Mouse (Mus musculus) limb, embryonic 15.5 days (tissue): ENCODE data around the gene Arhgef25. TPM values are rescaled to one million over a fixed set of nuclear protein-coding genes. Genes with fewer than 3 reads are reported as not detected.
"Not testable (repeated sequence)": the region's sequence is repeated elsewhere in the genome, so short reads cannot be mapped to it uniquely, and the experiment has no call there.

Experiments
- ATAC-seq: fragments of 200-750 bp; cut with Nextera tagmentation; 2 replicates; pipeline ENCODE4 v1.8.0; 2017; ENCODE audit warnings: low read depth, moderate TSS enrichment; ENCODE audit not compliant: insufficient number of reproducible peaks, low FRiP score, low TSS enrichment
- H3K27ac ChIP-seq: fragments of 300-500 bp; sonication (generic); 2 replicates; pipeline ENCODE4 v1.5.1; 2015; ENCODE audit warnings: moderate library complexity, mild to moderate bottlenecking, inconsistent platforms
- H3K27me3 ChIP-seq: fragments of 300-500 bp; sonication (generic); 2 replicates; pipeline ENCODE4 v1.6.1; 2015; ENCODE audit warnings: inconsistent platforms
- H3K36me3 ChIP-seq: fragments of 300-500 bp; sonication (generic); 2 replicates; pipeline ENCODE4 v1.6.1; 2015; ENCODE audit warnings: inconsistent platforms
- H3K4me1 ChIP-seq: fragments of 300-500 bp; sonication (generic); 2 replicates; pipeline ENCODE4 v1.6.1; 2015; ENCODE audit warnings: inconsistent platforms
- H3K4me2 ChIP-seq: fragments of 300-500 bp; sonication (generic); 2 replicates; pipeline ENCODE4 v1.6.1; 2015; ENCODE audit warnings: mild to moderate bottlenecking, inconsistent platforms
- H3K4me3 ChIP-seq: fragments of 300-500 bp; sonication (generic); 2 replicates; pipeline ENCODE4 v1.5.1; 2015; ENCODE audit warnings: mild to moderate bottlenecking, inconsistent platforms
- H3K9ac ChIP-seq: fragments of 300-500 bp; sonication (generic); 2 replicates; pipeline ENCODE4 v1.6.1; 2015; ENCODE audit warnings: inconsistent platforms
- H3K9me3 ChIP-seq: fragments of 300-500 bp; sonication (generic); 2 replicates; pipeline ENCODE4 v1.6.1; 2016; ENCODE audit warnings: inconsistent platforms
- WGBS: fragments of 180-500 bp; shearing (Covaris S2); methylation state at CpG from one replicate; pipeline ENCODE4 v1.1.7; 2015; 5-methylcytosine and 5-hydroxymethylcytosine counted together
- polyA plus RNA-seq: library from polyadenylated mRNA; unstranded; fragments of >200 nt; fragmentation: Nextera tagmentation; extraction: Ambion mirVana; gene quantifications from 2 replicates; pipeline ENCODE4 v1.2.1, GENCODE M21; 2015

Gene Arhgef25
- polyA plus RNA-seq, 1 experiment from 2014 or later, result 118 TPM

DNA sequence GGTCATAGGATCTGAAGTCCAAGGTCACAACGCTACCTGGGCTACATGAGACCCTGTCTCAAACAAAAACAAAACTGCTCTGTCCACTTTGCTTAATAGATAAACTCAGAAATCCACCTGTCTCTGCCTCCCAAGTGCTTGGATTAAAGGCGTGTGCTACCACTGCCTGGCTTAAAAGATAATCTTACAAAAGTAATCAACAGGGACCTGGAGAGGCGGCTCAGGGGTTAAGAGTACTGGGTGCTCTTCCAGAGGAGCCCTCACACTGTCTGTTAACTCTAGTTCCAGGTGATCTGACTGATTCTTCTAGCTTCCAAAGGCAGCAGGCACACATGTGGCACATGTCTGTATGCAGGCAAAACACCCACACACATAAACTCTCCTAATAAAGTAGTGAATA is 13.2 kb upstream of the Arhgef25 start:
- ATAC-seq, result no peak
- WGBS, result 79% methylated on average over 3 of the region's 3 CpGs
- no peak overlapping the region for H3K27ac ChIP-seq
- H3K9ac ChIP-seq, result no peak overlapping the region
- H3K27me3 ChIP-seq, result no peaks in the 10 kb centered on the region
- no peak overlapping the region for H3K4me3 ChIP-seq
- no peak overlapping the region for H3K4me2 ChIP-seq
- no peaks in the 10 kb centered on the region for H3K9me3 ChIP-seq
- no peaks in the 10 kb centered on the region; the same call in 1 of the 2 replicates for H3K4me1 ChIP-seq
- peaks cover 85% of the 10 kb centered on the region for H3K36me3 ChIP-seq

DNA sequence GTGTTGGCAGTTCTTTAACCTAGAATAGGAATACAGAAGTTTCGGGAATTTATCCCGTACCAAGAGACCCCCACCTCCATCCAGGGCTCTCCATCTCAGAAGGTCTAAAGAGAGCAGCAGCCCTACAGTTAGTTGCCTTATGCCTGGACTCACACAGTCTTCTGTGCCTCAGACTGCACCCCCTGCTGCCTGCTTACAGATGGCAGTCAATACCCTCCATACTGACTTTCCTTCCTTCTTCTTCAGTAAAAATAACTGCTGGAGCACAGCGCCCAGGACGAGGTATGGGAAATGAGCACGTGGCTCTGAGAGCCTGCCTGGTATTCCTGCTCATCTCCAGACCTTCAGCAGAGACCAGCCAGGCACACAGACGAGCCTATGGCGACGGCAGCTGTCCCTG is 10.4 kb upstream of the Arhgef25 start:
- Histone ChIP-seq H3K4me1 (peaks cover 16% of the 10 kb centered on the region), H3K4me2 (no peak overlapping the region), H3K27ac (no peak overlapping the region), H3K9me3 (no peaks in the 10 kb centered on the region), H3K36me3 (peaks cover 70% of the 10 kb centered on the region), H3K9ac (no peak overlapping the region), H3K4me3 (no peak overlapping the region), H3K27me3 (no peaks in the 10 kb centered on the region)
- ATAC-seq, result no peak
- WGBS, result 74% methylated on average over 8 of the region's 8 CpGs

DNA sequence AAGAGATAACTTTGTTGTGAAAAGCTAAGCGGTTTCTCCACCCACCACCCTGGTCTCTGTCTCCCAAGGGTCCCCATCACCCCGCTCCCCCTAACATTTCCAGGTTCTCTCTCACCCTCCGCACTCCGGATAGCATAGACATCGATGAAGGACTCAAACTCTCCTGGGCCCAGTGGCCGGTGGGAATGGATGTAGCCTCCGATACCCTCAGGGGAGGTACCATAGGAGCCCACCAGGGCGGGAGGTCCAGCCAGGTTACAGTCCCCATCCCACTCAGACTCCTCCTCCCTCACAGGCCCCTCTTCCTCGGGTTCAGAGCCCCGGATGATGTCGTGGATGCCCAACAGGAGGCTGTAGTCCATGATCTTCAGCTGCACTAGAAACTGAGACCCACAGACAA is 9.6 kb upstream of the Arhgef25 start:
- 81% methylated on average over 11 of the region's 11 CpGs for WGBS
- Histone ChIP-seq H3K4me2 (no peak overlapping the region), H3K4me1 (peaks cover 21% of the 10 kb centered on the region), H3K9me3 (no peaks in the 10 kb centered on the region), H3K4me3 (no peak overlapping the region), H3K36me3 (peaks cover 62% of the 10 kb centered on the region), H3K9ac (no peak overlapping the region), H3K27me3 (no peaks in the 10 kb centered on the region), H3K27ac (no peak overlapping the region)
- ATAC-seq, result no peak

DNA sequence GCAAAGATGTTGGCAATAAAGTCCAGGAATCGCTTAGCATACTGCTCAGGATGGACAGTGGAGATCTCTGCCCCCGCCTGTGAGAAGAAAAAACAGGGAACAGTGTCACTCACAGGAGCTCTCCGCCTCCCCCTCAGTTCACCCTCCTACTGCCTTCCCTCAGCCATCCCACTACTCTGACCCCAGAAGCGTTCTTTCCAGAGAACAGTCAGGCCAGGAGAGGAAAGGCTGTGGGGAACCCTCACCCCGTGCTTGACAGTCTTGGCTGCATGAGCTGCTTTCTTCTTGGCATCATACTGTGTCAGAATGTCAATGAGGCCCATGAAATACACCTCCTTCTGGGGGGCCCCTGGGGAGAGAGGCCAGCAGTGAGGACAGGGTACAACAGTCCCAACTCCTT is 9.2 kb upstream of the Arhgef25 start:
- Histone ChIP-seq H3K4me1 (peaks cover 25% of the 10 kb centered on the region), H3K27ac (no peak overlapping the region), H3K4me3 (no peak overlapping the region), H3K9ac (no peak overlapping the region), H3K27me3 (no peaks in the 10 kb centered on the region), H3K36me3 (peaks cover 58% of the 10 kb centered on the region), H3K4me2 (no peak overlapping the region), H3K9me3 (no peaks in the 10 kb centered on the region)
- WGBS, result 72% methylated on average over 5 of the region's 5 CpGs
- no peak for ATAC-seq

DNA sequence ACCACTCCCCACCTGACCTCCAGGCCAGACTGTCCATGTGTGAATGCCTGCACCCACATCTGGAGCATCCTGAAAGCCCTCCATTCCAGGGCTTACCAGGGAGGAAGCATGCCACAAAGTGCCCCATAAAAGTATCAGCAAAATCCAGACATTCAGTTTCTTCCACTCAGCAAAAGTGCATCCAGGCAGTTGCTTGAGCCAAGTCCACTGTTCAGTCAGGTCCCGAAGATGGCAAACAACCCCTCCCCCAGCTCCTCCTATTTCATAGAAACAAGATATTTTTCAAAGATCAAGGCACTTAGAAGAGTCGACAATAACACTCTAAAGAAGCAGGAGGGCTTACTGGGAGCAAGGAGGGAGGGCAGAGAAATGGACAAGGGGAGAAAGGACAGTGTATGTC is 8.6 kb upstream of the Arhgef25 start:
- Histone ChIP-seq H3K36me3 (peaks cover 53% of the 10 kb centered on the region), H3K4me1 (peaks cover 25% of the 10 kb centered on the region), H3K4me2 (no peak overlapping the region), H3K27me3 (no peaks in the 10 kb centered on the region), H3K4me3 (no peak overlapping the region), H3K9ac (no peak overlapping the region), H3K27ac (no peak overlapping the region), H3K9me3 (no peaks in the 10 kb centered on the region)
- 60% methylated on average over 2 of the region's 2 CpGs for WGBS
- no peak for ATAC-seq

DNA sequence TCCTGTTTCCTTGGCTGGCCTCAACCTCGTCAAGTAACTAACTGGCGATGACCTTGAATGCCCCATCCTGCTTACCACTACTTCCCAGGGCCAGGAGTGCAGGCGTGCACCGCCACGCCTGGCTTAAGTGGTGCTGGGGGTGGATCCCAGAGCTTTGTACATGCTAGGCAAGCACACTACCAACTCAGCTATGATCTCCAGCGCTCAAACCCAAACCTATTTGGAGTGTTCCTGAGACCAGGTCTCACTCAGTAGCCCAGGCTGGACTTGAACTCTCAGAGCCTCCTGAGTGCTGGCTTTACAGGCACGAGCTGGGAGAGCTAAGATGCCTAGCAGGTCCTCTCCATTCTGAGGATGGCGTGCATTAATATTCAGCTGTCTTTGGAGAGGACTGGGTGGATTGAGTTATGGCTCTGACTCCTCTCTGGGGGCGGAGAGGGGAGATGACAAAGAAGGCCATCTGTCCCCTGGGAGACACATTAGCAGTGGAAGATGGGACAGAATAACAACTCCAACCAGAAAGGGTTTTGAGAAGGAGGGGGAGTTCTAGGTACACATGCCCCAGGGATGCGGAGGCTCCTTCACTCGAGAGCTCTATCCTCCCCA is 7.7 kb upstream of the Arhgef25 start:
- peaks cover 49% of the 10 kb centered on the region for H3K36me3 ChIP-seq
- H3K4me3 ChIP-seq, result no peak overlapping the region
- peak overlapping the region; percentile 97 for H3K27ac ChIP-seq
- no peak overlapping the region for H3K4me2 ChIP-seq
- peaks cover 33% of the 10 kb centered on the region for H3K4me1 ChIP-seq
- H3K9me3 ChIP-seq, result no peaks in the 10 kb centered on the region
- no peaks in the 10 kb centered on the region for H3K27me3 ChIP-seq
- H3K9ac ChIP-seq, result no peak overlapping the region
- WGBS, result 87% methylated on average over 11 of the region's 11 CpGs
- ATAC-seq, result no peak

DNA sequence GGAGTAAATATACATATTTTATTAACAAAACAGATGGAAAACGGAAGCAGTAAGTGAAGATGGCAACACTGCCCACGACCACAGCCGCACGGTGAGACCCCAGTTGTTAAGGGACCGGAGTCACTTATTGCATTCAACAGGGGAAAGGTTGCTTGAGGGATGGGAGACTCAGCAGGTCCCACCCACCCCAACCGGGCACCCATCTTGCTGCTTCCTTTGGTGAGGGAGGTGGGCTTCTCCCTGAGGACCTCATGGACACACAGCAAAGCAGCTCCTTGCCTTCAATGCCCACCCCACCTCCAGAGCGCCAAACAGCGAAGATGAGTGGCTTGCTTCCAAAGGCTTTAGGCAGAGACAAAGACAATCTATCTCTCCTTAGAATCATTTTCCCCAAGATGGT is 7.2 kb upstream of the Arhgef25 start:
- no peak for ATAC-seq
- Histone ChIP-seq H3K27me3 (no peaks in the 10 kb centered on the region), H3K4me1 (peaks cover 36% of the 10 kb centered on the region), H3K36me3 (peaks cover 49% of the 10 kb centered on the region), H3K9ac (no peak overlapping the region), H3K4me2 (no peak overlapping the region), H3K27ac (peak overlapping the region; percentile 97), H3K4me3 (no peak overlapping the region), H3K9me3 (no peaks in the 10 kb centered on the region)
- WGBS, result 85% methylated on average over 8 of the region's 8 CpGs

DNA sequence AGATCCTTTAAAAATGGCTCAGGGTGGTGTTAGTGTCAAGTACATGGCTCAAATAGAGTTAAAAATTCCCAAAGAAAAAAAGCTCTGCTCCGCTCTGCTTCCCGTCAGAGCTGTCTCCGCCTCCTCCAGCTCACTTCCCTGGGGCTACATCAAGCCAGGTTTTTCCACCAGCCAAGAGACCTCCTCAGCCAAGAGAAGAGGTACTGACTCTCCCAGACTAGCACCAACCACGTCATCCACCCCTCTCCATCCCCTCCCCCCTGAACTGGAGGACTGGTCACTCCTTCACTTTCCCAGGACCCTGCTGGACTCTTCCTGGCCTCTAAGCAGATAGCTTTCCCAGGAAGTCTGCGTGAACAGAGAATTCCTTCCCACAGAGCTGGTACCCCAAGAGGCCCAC is 6.5 kb upstream of the Arhgef25 start:
- 2% methylated on average over 5 of the region's 5 CpGs for WGBS

DNA sequence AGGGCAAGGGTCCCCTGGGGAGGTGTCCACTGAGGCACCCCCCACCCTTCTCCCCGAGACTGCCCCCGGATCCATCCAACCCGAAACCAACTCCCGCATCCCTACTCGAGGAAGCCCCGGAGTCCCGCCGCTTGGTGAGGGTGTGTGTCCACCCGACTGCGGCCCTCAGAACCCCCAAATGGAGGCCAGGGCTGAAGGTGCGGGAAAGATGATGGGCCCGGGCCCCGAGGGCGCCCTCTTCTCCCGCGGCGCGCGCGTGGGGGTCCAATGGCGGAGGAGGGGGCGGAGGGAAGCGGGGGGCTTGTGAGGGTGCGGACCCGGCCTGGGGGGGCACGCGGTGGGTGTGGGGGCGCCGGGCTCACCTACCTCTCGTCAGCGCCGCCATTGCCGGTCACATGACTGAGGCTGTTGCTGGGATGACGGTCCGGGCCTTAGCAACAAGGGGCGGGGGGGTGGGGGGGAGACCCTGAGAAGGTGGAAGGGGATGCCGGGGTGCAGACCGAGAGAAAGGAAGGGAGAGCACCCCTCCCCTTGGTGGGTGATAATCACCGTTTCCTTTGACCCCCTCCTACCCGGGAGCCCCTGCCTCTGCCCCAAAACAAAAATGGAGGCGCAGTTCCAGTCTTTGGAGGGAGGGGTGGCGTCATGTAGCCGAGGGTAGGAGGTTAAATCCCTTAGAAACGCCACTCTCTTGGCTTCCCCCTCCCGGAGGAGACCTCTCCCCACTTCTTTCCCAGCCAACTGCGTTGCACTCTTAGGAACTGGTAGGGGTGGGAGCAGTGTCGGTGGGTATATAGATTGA is 5.6 kb upstream of the Arhgef25 start, which contains the start of gene Dtx3:
Gene Dtx3, minus strand, starts transcription at position 401 of the 802 bp plus-strand sequence.
- peaks cover 45% of the 10 kb centered on the region for H3K4me1 ChIP-seq
- WGBS, result under 1% methylated on average over 41 of the region's 47 CpGs

More for the DNA sequence above, 6.5 kb upstream of the Arhgef25 start:
- Histone ChIP-seq H3K4me2 (peak overlapping the region; percentile 69), H3K4me3 (peak overlapping the region; percentile 95), H3K9ac (peak overlapping the region; percentile 86; the same call in 1 of the 2 replicates), H3K36me3 (peaks cover 45% of the 10 kb centered on the region), H3K9me3 (no peaks in the 10 kb centered on the region), H3K27me3 (no peaks in the 10 kb centered on the region), H3K27ac (peak overlapping the region; percentile 97), H3K4me1 (peaks cover 36% of the 10 kb centered on the region)
- peak; percentile 84 for ATAC-seq

DNA sequence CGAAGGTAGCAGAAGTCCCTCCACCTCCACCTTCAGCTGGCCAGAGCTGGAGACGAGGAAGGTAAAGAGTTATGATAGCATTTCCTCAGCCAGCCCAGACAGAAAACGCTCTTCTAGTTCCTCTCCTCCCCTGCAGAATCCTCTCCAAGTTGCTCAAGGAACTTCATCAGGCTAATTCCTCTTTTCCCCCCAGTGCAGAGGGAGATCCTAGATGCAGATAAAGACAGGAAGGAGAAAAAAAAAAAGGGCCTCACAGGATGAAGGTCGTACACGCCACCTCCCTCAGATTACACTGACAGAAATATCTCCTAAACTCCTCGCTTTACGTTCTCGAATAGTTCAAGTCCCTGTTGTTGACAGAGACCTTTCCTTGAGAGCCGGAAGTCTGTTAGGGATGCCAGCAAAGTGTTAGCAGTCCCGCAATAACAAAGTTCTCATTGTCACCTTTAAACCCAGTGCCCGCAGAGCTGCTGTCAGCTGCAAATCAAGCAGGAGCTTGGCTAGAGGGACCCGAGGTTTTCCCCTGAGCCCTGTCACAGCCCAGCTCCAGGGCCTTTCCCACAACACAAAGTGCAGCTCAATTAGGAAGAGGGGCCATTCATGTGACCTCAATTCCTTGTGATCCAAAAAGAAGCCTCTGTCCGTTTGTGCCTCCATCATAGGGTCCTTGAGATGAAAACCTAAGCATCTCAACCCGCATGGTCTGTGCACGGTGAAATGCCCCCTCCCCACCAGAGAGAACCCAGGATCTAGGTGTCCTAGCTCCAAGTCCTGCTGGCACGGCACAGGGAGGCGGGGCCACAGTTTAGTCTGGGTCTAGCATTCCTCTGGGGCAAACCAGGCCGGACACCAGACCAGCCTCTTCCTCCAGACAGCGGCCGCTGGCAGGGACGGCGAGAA is 4.8 kb upstream of the Arhgef25 start:
- Histone ChIP-seq H3K4me1 (peaks cover 53% of the 10 kb centered on the region), H3K9me3 (no peaks in the 10 kb centered on the region), H3K27me3 (no peaks in the 10 kb centered on the region), H3K36me3 (peaks cover 38% of the 10 kb centered on the region), H3K4me2 (peak overlapping the region; percentile 69), H3K4me3 (peak overlapping the region; percentile 95), H3K9ac (peak overlapping the region; percentile 86), H3K27ac (peak overlapping the region; percentile 97)
- no peak for ATAC-seq
- WGBS, result 10% methylated on average over 22 of the region's 22 CpGs

More for the DNA sequence above, 5.6 kb upstream of the Arhgef25 start, which contains the start of gene Dtx3:
- peak; percentile 9; the same call in 1 of the 2 replicates for ATAC-seq
- peak within 1 kb of the TSS; percentile 97 for H3K27ac ChIP-seq
- peaks cover 43% of the 10 kb centered on the region for H3K36me3 ChIP-seq
- no peaks in the 10 kb centered on the region for H3K9me3 ChIP-seq
- no peaks in the 10 kb centered on the region for H3K27me3 ChIP-seq
- peak within 1 kb of the TSS; percentile 95 for H3K4me3 ChIP-seq
- H3K4me2 ChIP-seq, result peak within 1 kb of the TSS; percentile 69
- H3K9ac ChIP-seq, result peak within 1 kb of the TSS; percentile 86

DNA sequence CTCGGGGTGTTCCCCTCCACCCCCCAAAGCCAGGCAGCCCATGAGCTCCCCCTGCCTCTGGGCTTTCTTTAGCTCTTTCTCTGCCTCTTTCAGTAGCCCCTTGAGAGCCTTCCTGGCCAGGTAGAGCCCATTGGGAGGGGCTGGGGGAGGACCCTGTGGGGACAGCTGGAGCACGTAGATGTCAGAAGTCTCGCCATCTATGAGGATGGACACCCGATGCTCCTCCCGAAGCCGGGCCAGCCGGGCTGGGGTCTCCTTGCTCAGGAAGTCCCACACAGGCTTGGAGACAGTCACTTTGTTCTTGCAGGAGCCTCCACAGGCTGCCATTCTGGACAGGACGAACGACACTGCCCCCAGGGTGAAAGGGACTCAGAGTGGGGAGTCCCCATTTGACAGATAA is 3.1 kb upstream of the Arhgef25 start:
- ATAC-seq, result no peak
- H3K9ac ChIP-seq, result no peak overlapping the region
- WGBS, result 69% methylated on average over 9 of the region's 9 CpGs
- peaks cover 21% of the 10 kb centered on the region for H3K36me3 ChIP-seq
- H3K27me3 ChIP-seq, result no peaks in the 10 kb centered on the region
- H3K4me1 ChIP-seq, result peaks cover 57% of the 10 kb centered on the region
- no peak overlapping the region for H3K27ac ChIP-seq
- H3K4me2 ChIP-seq, result no peak overlapping the region
- no peaks in the 10 kb centered on the region for H3K9me3 ChIP-seq
- no peak overlapping the region for H3K4me3 ChIP-seq

DNA sequence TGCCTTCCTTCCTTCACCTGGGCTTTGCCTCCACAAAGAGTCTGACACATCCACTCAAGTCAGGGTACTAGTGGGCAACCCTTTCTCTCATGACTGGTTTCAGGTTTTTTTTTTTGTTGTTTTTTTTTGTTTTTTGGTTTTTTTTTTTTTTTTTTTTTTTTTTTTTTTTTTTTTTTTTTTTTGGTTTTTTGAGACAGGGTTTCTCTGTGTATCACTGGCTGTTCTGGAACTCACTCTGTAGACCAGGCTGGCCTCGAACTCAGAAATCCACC is 2.1 kb upstream of the Arhgef25 start:
- H3K4me1 ChIP-seq, result peaks cover 57% of the 10 kb centered on the region
- H3K9me3 ChIP-seq, H3K9ac ChIP-seq, ATAC-seq, H3K4me2 ChIP-seq, H3K4me3 ChIP-seq, H3K27ac ChIP-seq, H3K27me3 ChIP-seq: not testable (repeated sequence)
- H3K36me3 ChIP-seq, result peaks cover 18% of the 10 kb centered on the region
- 67% methylated on average over 1 of the region's 1 CpGs for WGBS
